Mouse (Mus musculus): Measurements from ENCODE around the gene Nrxn2.

- TF ChIP-seq POLR2A (IDR thresholded peaks at IDR 0.05; ENCODE audit: low read depth, low read length) (no peak), CTCF (IDR thresholded peaks at IDR 0.05; ENCODE audit: extremely low read depth, insufficient read depth, insufficient read length, insufficient replicate concordance) (no peak)
Observed at GRCm38 (mm10) chr19:6538546-6538945, 120.0 kb downstream of the Nrxn2 start.
